Mouse (Mus musculus): ENCODE results near the gene Cyth1. TPM values are rescaled to one million over a fixed set of nuclear protein-coding genes. Genes with fewer than 3 reads are reported as not detected.
A peak's percentile ranks its signal among the peaks of the same experiment; 100 is the strongest.

Gene Cyth1
- total and polyA plus RNA-seq, 3 experiments, result 49.7 to 108 (median 79.7) TPM

DNA sequence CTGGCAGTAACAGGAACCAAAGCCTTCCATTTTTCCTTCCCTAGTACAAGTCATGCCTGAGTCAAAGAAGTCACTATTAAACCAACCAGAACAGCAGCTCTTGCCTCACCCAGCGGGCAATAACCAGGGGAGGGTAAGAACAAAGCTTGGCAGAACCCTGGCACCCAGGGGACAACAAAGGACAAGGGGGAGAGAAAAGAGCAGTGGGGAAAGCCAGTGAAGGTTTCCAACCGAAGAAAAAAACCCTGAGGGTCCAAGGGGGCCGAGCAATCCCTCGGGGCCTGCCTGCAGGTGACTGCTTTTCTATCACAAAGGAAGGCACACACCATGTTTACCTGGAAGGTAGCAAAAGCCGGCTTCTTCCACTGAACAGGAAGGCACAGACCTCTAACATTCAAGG lies 1.7 kb downstream of the Cyth1 start:
- peaks cover 37% of the 10 kb centered on the region for H3K79me2 ChIP-seq (replicated peaks; ENCODE audit: control insufficient read depth, extremely low read depth, insufficient read depth, poor library complexity, severe bottlenecking)
- H3K36me3 ChIP-seq (replicated peaks in 1 of 2; ENCODE audit: control insufficient read depth in 1 of 2, insufficient read depth in 1 of 2, low read length in 1 of 2), result no peaks in the 10 kb centered on the region
- in situ Hi-C loops (cut with MboI; ENCODE audit: low pct_ligation_motif_present, low pct_unique_long_range_greater_than_20kb, low sequenced_read_pairs) (no loop called here), dilution Hi-C loops (cut with MboI; ENCODE audit: extremely low pct_ligation_motif_present, extremely low pct_unique_long_range_greater_than_20kb, low sequenced_read_pairs) (no loop called here)
- H3K9ac ChIP-seq (ENCODE audit: insufficient read depth, low read depth), result peak overlapping the region; percentile 82; the same call in 1 of the 2 replicates
- peak overlapping the region; percentile 45; the same call in 1 of the 2 replicates for H3K27ac ChIP-seq (ENCODE audit: insufficient read depth, low read depth)
- H3K9me3 ChIP-seq (replicated peaks; ENCODE audit: low read length), result no peaks in the 10 kb centered on the region
- no peak for DNase-seq (ENCODE audit: extremely low read depth)
- peak overlapping the region; percentile 66 to 85 (median 84) for H3K4me3 ChIP-seq (replicated peaks in 1 of 3; ENCODE audit: low read depth in 2 of 3, low read length in 2 of 3, poor library complexity in 1 of 3)
- H3K4me2 ChIP-seq (ENCODE audit: insufficient read depth, low read depth, poor library complexity, severe bottlenecking), result peak overlapping the region; percentile 76
- H3K4me1 ChIP-seq (ENCODE audit: control insufficient read depth in 1 of 2, insufficient read depth in 2 of 2), result peaks cover 19 to 59% of the 10 kb centered on the region in 2 experiments
- TF ChIP-seq RCOR1 (conservative IDR thresholded peaks at IDR 0.05; ENCODE audit: low read depth, low read length), result no peak
- TF ChIP-seq UBTF (IDR thresholded peaks at IDR 0.05; ENCODE audit: low read depth, low read length), result no peak
- TF ChIP-seq MYC (IDR thresholded peaks at IDR 0.05; ENCODE audit: low read depth, low read length), result no peak
- TF ChIP-seq HCFC1 (IDR thresholded peaks at IDR 0.05; ENCODE audit: low read depth, low read length), result no peak
- no peak for TF ChIP-seq MAX (IDR thresholded peaks at IDR 0.05; ENCODE audit: low read length)
- TF ChIP-seq BHLHE40 (IDR thresholded peaks at IDR 0.05; ENCODE audit: low read depth, low read length), result peak; percentile 74
- peak; percentile 31; the same call in 1 of the 2 replicates for TF ChIP-seq TCF12 (IDR thresholded peaks at IDR 0.05; ENCODE audit: low read depth, low read length)
- TF ChIP-seq CHD1 (IDR thresholded peaks at IDR 0.05; ENCODE audit: low read depth, low read length), result no peak
- TF ChIP-seq SIN3A (IDR thresholded peaks at IDR 0.05; ENCODE audit: low read length), result no peak
- TF ChIP-seq NRF1 (IDR thresholded peaks at IDR 0.05; ENCODE audit: low read depth, low read length), result no peak
- 0 out of 2 replicates have a peak, but pooled peaks have one; percentile 26 for TF ChIP-seq ZNF384 (IDR thresholded peaks at IDR 0.05; ENCODE audit: low read depth, low read length)
- TF ChIP-seq MEF2A (IDR thresholded peaks at IDR 0.05; ENCODE audit: borderline replicate concordance, low read depth, low read length), result 0 out of 2 replicates have a peak, but pooled peaks have one; percentile 17
- peak; percentile 26; the same call in 1 of the 2 replicates for TF ChIP-seq ETS1 (conservative IDR thresholded peaks at IDR 0.05; ENCODE audit: low read depth, low read length)
- TF ChIP-seq IRF4 (IDR thresholded peaks at IDR 0.05; ENCODE audit: low read depth, low read length), result peak; percentile 34
- TF ChIP-seq GABPA (IDR thresholded peaks at IDR 0.05; ENCODE audit: insufficient replicate concordance, low read depth, low read length), result no peak
- TF ChIP-seq MAZ (IDR thresholded peaks at IDR 0.05; ENCODE audit: low read depth, low read length), result no peak
- TF ChIP-seq JUN (IDR thresholded peaks at IDR 0.05; ENCODE audit: insufficient read depth, low read depth, low read length), result no peak
- TF ChIP-seq USF1 (IDR thresholded peaks at IDR 0.05; ENCODE audit: low read depth, low read length), result no peak
- H3K27me3 ChIP-seq (replicated peaks), result peaks cover 3% of the 10 kb centered on the region

DNA sequence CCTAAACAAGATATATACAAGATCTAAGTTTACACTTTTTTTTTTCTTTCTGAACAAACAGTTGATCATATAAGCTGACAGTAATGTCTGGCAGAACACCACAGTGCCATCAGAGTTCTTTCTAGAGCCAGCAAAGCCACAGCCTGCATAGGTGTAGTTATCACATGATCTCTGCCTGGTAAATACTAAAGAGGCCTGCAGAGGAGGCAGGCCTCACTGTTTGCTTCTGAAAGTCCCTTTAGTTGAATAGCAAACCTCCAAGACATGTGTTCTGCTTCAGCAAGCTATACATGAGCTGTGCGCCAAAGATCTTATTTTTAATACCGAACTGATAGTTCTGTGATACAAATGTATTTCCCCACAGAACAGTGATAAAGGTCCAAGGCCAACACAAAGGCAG lies 3.3 kb downstream of the Cyth1 start:
- no peaks in the 10 kb centered on the region for H3K36me3 ChIP-seq (replicated peaks in 1 of 2; ENCODE audit: control insufficient read depth in 1 of 2, insufficient read depth in 1 of 2, low read length in 1 of 2)
- H3K9ac ChIP-seq (ENCODE audit: insufficient read depth, low read depth), result peak overlapping the region; percentile 54; the same call in 1 of the 2 replicates
- dilution Hi-C loops (cut with MboI; ENCODE audit: extremely low pct_ligation_motif_present, extremely low pct_unique_long_range_greater_than_20kb, low sequenced_read_pairs) (no loop called here), in situ Hi-C loops (cut with MboI; ENCODE audit: low pct_ligation_motif_present, low pct_unique_long_range_greater_than_20kb, low sequenced_read_pairs) (no loop called here)
- H3K9me3 ChIP-seq (replicated peaks; ENCODE audit: low read length), result no peaks in the 10 kb centered on the region
- H3K4me3 ChIP-seq (replicated peaks in 1 of 3; ENCODE audit: low read depth in 2 of 3, low read length in 2 of 3, poor library complexity in 1 of 3), result no peak overlapping the region
- H3K4me1 ChIP-seq (ENCODE audit: control insufficient read depth in 1 of 2, insufficient read depth in 2 of 2), result peaks cover 29 to 75% of the 10 kb centered on the region in 2 experiments
- no peak overlapping the region for H3K27ac ChIP-seq (ENCODE audit: insufficient read depth, low read depth)
- H3K4me2 ChIP-seq (ENCODE audit: insufficient read depth, low read depth, poor library complexity, severe bottlenecking), result peak overlapping the region; percentile 90
- H3K79me2 ChIP-seq (replicated peaks; ENCODE audit: control insufficient read depth, extremely low read depth, insufficient read depth, poor library complexity, severe bottlenecking), result peaks cover 37% of the 10 kb centered on the region
- H3K27me3 ChIP-seq (replicated peaks), result no peaks in the 10 kb centered on the region
- TF ChIP-seq NRF1 (IDR thresholded peaks at IDR 0.05; ENCODE audit: low read depth, low read length), result no peak
- TF ChIP-seq HCFC1 (IDR thresholded peaks at IDR 0.05; ENCODE audit: low read depth, low read length), result peak; percentile 53; the same call in 1 of the 2 replicates
- TF ChIP-seq MAFK (IDR thresholded peaks at IDR 0.05; ENCODE audit: insufficient replicate concordance, low read length), result no peak
- TF ChIP-seq IRF4 (IDR thresholded peaks at IDR 0.05; ENCODE audit: low read depth, low read length), result 0 out of 2 replicates have a peak, but pooled peaks have one; percentile 49
- no peak; the same call in 1 of the 2 replicates for TF ChIP-seq ZKSCAN1 (IDR thresholded peaks at IDR 0.05; ENCODE audit: borderline replicate concordance, low read depth, low read length)
- TF ChIP-seq ZC3H11A (IDR thresholded peaks at IDR 0.05; ENCODE audit: low read depth, low read length), result no peak
- peak; percentile 59; the same call in 1 of the 2 replicates for TF ChIP-seq TCF12 (IDR thresholded peaks at IDR 0.05; ENCODE audit: low read depth, low read length)
- peak; percentile 60; the same call in 1 of the 2 replicates for TF ChIP-seq MXI1 (IDR thresholded peaks at IDR 0.05; ENCODE audit: low read depth, low read length)
- peak; percentile 47 for TF ChIP-seq USF1 (IDR thresholded peaks at IDR 0.05; ENCODE audit: low read depth, low read length)
- TF ChIP-seq UBTF (IDR thresholded peaks at IDR 0.05; ENCODE audit: low read depth, low read length), result 0 out of 2 replicates have a peak, but pooled peaks have one; percentile 28
- TF ChIP-seq BHLHE40 (IDR thresholded peaks at IDR 0.05; ENCODE audit: low read depth, low read length), result peak; percentile 57
- 0 out of 2 replicates have a peak, but pooled peaks have one; percentile 24 for TF ChIP-seq KAT2A (IDR thresholded peaks at IDR 0.05; ENCODE audit: insufficient replicate concordance, low read length)
- TF ChIP-seq JUND (conservative IDR thresholded peaks at IDR 0.05; ENCODE audit: low read depth, low read length), result no peak
- peak; percentile 50; the same call in 1 of the 2 replicates for TF ChIP-seq SIN3A (IDR thresholded peaks at IDR 0.05; ENCODE audit: low read length)
- TF ChIP-seq EP300 (IDR thresholded peaks at IDR 0.05; ENCODE audit: low read length), result peak; percentile 54
- peak; percentile 31; the same call in 1 of the 2 replicates for TF ChIP-seq USF2 (conservative IDR thresholded peaks at IDR 0.05; ENCODE audit: low read depth, low read length)
- TF ChIP-seq ZMIZ1 (IDR thresholded peaks at IDR 0.05; ENCODE audit: low read depth, low read length), result no peak
- TF ChIP-seq ETS1 (conservative IDR thresholded peaks at IDR 0.05; ENCODE audit: low read depth, low read length), result peak; percentile 45; the same call in 1 of the 2 replicates
- TF ChIP-seq MAZ (IDR thresholded peaks at IDR 0.05; ENCODE audit: low read depth, low read length), result no peak
- TF ChIP-seq ELF1 (IDR thresholded peaks at IDR 0.05; ENCODE audit: low read depth, low read length), result no peak
- peak; percentile 31 for DNase-seq (ENCODE audit: extremely low read depth)
